Mouse (Mus musculus) urinary bladder, postnatal 14 days (tissue): ENCODE results near the gene Sap25.

Source experiments
- DNase-seq: peaks from one replicate; pipeline ENCODE4 v3.0.0; 2021; ENCODE audit warnings: low spot score

Sap25 gene

DNA sequence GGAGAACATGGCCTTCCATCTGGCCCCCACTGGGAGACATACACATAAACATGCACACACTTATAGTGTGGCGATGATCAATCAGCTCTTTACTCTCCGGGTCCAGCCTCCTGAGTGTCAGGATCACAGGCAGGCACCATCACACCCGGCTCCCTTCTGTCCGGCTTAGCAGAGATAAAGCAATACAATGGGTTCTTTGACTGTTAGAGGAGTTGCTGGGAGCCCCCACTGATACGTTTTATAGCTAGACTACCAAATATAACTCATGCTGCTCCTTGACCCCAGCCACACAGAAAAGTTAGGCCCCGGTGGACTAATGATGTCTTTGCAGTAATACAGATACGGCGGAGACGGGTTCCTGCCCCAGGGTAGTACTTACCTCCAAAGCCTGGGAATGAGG lies 21.9 kb downstream of the Sap25 start:
- no peak for DNase-seq

DNA sequence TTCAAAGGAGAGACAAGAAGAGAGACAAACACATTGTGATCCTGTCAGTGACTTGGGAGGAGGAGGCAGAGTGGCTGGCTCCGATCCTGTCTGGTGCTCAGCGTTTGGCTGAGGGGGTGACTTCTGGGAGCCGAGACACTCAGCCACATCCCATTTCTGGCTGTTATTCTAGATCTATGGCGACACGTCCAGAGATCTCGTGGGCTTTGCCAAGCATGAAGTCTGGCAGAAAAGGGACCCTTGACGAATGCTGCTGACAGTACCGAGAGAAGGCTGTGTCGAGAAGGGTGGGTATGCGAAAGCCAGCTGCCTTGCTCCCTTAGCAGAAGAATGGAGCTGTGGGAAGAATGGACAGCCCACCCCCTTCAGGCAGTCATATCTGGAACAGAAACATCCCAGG lies 27.8 kb downstream of the Sap25 start:
- no peak for DNase-seq

DNA sequence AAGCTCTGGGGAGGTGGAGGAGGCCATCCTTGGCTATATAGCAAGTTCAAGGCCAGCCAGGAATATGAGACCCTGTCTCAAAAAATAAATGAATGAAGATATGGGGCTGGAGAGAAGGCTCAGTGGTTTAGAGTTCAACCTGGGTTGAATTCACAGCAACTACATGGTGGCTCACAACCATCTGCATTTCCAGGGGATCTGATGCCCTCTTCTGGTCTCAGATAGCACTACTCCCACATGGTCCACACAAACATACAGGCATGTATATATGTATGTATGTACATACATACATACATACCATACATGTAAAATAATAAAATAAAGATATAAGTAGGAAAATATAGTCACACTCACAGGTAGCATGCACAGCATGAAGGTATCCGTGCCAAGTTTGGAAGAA lies 29.1 kb downstream of the Sap25 start:
- DNase-seq: no peak

DNA sequence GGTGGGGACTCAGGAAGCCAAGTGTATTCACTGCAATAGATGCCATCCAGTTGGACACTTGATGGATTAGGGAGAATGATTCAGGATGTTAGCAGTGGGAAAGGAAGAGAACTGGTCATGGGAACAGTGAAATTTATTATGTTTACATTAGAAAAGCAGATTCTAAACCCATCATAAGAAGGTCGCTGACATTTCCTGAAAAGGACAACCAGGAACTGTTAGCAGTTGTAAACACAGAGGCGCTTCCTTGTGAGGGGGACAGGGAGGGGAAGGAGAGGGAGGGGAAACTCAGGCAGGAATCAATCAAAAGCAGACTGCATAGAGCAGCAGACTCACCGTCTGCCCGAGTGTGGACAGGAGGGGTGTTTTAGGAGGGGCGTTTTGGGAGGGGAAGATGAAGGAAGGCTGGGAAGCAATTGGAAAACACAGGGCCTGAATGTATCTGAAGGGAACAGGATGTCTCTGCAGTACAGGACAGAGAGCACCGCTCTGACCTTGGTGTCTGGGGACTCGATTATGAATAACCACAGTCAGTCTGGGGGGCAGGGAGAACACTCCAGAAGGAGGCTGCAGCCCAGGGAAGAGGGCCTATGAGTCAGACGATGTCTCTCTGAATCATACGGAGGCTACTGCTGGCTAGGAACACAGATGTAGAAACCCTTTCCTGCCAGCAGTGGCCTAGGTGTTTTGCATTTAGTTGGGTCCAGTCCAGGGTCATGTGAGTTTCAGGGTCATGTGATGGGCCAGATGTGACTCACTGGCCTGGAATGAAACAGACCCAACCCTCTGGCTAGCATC lies 30.5 kb downstream of the Sap25 start:
- peak; percentile 71 for DNase-seq

DNA sequence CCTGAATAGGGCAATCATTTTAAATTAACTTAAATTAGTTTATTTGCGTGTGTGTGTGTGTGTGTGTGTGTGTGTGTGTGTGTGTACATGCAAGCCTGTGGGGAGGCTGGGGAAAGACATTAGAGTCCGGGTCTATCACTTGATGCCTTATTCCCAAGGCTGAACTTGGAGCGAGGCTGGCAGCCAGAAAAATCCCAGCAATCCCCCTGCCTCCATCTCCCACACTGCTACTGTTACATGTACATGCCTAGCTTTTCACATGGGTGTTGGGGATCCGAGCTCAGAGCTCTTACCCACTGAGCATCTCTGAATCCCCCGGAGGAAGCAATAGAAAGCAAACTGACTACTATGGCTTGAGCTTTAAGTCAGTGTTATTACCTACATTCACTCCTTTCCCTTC lies 31.2 kb downstream of the Sap25 start:
- DNase-seq: no peak

DNA sequence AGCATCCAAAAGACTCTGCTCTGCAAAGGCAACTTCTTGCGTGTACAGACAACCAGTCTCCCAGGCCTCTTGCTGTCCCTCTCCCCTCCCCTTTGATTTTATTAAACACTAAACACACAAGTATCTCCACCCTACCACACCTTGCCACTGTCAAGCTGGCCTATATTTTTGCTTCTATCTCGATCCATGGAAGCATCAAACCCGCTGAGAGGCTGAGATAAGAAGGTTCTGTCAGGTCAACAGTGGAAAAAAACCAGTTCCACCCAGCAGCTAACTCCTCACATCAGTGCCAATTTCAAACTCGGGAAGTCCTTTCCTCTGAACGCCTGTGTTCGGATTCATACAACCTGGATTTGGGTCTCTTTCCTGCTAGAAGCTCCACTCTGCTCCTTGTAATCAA lies 31.9 kb downstream of the Sap25 start:
- no peak for DNase-seq

DNA sequence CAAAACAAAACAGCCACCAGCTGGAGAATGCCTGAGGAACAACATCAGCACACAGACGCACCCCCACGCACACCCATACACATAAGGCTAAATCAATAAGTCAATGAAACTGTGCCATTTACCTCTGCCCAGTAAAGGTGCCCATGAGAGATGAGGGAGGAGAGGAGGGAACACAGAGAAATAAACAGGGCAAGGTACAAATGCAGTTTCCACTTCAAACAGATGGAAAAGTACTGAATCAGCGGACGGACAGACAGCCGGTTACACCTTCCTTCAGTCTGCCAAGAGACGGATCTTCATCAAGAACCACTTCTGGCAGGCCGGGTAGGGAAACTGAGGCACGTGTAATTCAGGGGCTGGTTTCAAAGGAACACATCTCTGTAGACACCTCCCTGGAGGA lies 33.7 kb downstream of the Sap25 start:
- no peak for DNase-seq

DNA sequence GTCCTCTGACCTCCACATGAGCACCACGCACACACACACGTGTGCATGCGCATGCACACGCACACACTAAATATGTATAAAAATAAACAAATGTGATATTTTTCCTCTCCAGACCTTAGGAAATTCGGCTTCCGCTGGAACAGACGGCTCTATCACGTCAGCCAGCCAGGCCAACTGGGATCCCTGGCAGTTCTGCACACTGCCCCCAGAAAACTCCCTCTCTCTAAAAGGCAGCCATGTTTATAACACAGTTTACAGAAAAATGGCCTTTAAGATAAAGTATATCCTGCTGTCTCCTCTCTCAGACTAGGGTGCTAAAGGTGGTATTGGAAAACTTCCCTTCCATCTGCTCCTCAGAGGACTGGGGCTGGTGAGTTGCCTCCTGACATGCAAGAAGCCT lies 36.7 kb downstream of the Sap25 start:
- DNase-seq: no peak

DNA sequence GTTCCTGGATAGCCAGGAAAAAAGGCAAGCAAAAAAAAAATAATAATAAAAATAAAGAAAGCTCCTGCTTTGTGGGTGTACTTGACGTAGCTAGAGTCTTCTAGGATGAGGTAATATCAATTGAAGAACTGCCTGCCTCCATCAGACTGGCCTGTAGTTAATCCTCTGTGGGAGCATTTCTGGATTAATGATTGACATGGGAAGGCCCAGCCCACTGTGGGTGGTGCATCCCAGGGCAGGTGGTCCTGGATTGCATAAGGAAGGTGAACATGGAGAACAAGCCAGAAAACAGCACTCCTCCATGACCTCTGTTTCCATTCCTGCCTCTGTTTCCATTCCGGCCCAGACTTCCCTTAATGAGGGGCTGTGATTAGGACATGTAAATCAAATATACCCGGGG lies 37.6 kb downstream of the Sap25 start:
- DNase-seq: no peak

DNA sequence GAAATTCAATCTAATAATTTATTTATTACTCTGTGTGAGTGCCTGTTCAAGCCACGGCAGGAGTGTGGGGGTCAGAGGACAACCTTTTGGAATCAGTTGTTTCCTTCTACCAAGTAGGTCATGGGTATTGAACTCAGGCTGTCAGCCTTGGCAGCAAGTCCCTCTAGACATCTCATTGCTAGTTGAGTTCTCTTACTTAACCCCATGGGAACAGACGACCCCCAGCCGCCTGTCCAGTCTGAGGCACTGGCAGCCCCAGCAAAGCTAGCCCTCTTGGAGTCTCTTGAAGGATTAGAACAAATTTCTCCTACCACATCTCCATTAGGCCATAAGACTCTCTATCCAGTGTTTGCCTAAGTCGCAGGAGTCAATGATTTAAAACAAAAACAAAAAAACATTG lies 38.6 kb downstream of the Sap25 start:
- DNase-seq: no peak

DNA sequence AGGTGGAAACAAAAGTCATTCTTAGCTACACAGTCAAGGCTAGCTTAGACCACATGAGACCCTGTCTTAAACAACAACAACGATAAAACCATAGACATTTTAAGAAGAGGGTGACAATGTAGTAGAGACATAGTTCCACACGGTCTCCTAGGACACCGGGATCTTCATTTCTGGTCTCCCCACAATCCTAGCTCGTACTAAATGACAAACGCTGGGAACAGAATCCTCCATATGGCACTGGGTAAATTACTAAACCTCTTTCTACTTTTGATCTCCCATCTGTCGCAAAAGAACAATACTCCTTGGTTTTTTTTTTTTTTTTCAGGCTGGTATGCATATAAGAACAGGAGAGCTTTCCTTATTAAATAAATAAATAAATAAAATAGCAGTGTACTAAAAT lies 41.4 kb downstream of the Sap25 start:
- no peak for DNase-seq

DNA sequence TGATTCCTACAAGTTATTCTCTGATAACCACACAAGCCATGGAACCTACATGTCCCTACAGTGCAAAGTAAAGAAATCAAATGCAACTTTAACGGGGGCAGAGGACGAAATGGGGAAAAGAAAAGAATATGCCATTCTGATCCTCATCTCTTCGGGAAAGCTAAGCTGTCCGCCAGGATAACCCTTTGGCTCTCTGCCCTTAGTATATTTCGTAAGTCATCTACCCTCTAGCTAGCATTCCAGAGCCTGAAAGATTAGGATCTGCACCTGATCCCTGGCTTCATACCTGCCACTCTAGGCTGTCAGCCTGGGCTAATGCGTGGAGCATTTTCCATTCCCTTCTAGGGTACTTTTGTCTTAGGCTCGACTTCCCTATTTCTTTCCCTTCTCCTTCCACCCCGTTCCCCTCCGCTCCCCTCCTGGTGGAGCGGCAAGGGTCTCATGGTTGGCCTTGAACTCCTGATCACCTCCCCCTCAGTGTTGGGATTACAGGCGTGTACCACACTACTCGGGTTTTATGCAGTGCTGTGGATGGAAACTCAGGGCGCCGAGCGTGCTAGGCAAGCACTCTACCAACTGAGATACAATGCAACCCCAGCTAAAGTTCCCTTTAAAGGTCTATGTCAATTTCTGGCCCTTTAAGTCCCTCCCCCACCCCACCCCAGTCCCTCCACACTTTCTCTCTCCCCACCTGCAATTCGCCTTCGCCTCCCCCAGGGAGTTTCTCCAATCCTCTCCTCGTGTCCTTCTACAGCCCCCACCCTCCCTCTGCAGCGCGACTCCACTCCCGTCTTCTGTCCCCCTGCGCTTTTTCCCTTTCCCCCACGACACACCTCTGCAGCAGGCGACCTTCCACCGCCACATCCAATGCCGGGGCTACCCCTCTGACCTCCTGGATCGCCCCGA lies 42.5 kb downstream of the Sap25 start:
- DNase-seq: no peak

DNA sequence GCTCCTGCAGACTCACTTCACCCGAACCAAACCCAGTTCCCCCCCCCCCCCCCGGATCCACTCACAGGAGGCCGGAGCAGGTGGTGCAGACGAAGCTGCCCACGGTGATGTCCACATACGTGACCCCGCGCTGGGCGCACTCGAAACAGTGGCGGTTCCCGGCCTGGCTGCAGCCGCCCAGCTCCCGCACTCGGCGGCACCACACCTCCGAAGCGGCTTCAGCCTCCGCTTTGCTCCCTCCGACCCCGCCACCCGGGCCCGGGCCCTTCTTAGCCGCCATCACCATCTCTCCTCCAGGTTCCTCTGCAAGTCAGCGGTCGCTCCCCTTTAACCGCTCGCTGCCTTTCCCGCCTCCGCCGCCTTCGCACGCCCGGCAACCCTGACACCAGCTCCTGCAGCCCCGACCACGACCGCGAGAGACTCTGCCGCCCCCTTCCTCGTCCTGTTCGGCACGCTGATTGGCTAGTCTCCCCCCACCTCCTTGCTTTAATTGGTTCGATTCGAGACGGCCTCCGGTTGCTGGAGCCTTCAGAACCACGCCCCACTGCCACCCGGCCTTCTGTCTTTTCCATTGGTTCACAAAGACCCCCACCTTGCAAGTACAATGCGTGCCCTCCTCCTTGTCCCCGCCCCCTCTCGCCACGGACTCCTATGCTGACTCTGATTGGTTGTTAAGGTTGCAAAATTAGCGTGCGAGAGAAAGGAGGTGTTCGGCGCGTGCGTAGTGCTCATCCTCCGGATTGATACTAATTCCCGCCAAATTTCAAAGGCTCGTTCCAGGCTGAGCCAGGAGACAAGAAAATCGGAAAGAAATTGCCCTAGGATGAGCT lies 43.4 kb downstream of the Sap25 start, which contains the start of gene Agfg2:
TSS of gene Agfg2 (minus strand) at position 433 of the 830 bp plus-strand sequence.
- peak; percentile 99 for DNase-seq

DNA sequence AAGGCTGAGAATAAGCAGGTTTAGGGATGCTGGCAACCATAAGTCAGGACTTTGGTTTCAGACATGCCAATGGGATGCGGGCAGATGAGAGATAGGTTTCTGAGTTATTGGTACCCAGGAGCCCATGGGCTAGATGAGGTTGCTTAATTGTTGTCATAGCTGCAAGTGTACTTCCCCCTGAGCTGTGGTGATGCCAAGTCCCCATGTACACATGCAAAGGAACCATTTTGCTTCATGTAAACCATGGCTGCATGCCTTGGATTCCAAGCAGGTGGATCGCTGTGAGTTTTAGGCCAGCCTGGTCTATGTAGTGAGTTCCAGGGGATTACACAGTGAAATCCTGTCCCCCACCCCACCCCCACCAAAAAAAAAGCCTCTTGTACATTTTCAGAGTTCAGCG lies 44.5 kb downstream of the Sap25 start:
- DNase-seq: no peak

DNA sequence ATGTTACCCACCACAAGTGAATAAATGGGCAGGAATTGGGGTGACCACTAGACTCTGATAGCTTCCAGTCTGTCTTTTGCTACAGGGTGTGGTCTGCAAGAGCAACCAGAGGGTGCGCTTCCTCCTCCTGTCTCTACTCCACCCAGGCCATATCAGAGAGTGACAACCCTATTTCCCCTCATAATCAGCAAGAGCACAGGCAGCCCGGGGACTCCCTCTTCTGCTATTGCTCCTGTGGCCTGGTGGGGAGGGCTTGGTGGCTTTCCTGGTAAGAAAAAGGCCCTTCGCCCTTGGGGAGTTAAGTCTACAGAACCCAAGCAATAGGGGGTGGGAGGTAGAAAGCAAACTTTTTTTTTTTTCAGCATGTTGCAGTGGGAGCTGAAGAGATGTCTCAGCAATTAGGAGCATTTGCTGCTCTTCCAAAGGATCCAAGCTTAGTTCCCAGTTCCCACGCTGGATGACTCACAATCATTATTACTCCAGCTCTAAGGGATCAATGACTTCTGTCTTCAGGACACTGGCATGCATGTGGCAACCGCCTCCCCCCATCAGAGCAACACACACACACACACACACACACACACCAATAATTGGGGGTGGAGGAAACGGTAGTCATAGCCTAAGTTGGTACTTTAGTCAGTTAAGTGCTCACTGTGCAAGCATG lies 45.1 kb downstream of the Sap25 start:
- DNase-seq: no peak

DNA sequence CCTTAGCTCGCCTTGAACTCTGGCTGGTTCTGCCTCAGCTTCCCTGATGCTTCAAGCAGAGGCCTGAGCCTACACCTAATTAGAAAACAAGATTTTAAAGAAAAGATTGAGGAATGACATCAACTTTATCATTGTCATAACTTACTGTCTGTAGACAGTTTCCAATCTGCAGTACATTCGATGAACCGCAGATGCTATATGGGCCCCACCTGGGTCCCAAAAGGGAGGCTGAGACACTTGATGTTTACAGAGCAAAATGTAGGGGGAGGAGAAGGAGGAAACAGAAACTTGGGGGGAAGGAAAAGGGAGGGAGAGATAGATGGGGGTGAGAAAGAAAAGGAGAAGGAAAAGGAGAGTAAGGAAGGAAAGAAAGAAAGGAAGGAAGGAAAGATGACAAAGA lies 48.8 kb downstream of the Sap25 start:
- no peak for DNase-seq

DNA sequence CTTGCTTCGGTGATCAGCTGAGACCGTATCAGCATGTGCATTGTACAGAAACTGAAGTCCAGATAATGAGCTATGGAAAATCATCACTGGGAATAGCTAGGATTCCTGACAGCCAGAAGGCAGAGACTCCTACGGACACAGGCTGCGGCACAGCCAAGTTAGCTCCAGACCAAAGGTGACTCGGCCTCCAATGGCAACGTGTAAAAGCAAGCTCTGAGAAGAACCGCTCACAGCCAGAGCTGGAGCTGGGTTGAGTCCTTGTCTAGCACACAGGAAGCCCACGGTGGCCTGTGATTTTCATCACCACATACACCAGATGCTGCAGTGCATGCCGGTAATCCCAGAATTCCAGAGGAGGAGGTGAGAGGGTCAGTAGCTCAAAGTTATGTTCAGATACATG lies 49.4 kb downstream of the Sap25 start:
- no peak for DNase-seq

DNA sequence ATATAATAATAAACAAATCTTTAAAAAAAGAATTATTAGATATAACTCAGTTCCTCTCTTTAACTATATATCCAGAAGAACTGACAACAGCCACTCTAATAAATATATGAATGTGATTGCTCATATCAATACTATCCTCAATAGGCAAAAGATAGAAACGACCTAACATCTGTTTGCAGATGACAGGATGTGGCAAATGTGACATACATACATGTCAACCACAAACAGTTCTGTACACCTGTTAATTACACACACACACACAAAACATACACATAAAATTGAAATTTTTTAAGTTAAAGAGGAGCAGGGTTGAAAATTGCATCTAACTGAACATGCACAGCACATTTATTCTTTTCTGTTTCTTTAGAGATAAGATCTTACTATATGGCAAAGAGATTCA lies 50.7 kb downstream of the Sap25 start:
- DNase-seq: no peak
